Mouse (Mus musculus) ES-Bruce4 (cell line): ENCODE data around the gene Sass6. TPM values are rescaled to one million over a fixed set of nuclear protein-coding genes. Genes with fewer than 3 reads are reported as not detected.

Source experiments
- H3K27ac ChIP-seq: 2 replicates; pipeline ENCODE4 v1.5.1; 2012; ENCODE audit warnings: low read length, inconsistent platforms; ENCODE audit not compliant: insufficient read depth
- H3K27me3 ChIP-seq: 2 replicates; pipeline ENCODE4 v1.6.1; 2012; ENCODE audit warnings: mild to moderate bottlenecking, low read length, inconsistent platforms; ENCODE audit not compliant: control insufficient read depth, poor library complexity, insufficient read depth, severe bottlenecking
- H3K36me3 ChIP-seq: 2 replicates; pipeline ENCODE4 v1.6.1; 2012; ENCODE audit warnings: inconsistent platforms, mild to moderate bottlenecking, low read length, moderate library complexity; ENCODE audit not compliant: control insufficient read depth, poor library complexity, insufficient read depth, severe bottlenecking
- H3K4me1 ChIP-seq: one replicate; pipeline ENCODE4 v1.8.1; 2011; ENCODE audit warnings: low read length; ENCODE audit not compliant: control insufficient read depth, insufficient read depth
- H3K4me3 ChIP-seq: 2 replicates; pipeline ENCODE4 v1.5.1; 2011; ENCODE audit warnings: low read depth, mild to moderate bottlenecking, low read length
- H3K9ac ChIP-seq: 2 replicates; pipeline ENCODE4 v1.6.1; 2012; ENCODE audit warnings: low read depth, mild to moderate bottlenecking, inconsistent platforms; ENCODE audit not compliant: poor library complexity, severe bottlenecking
- H3K9me3 ChIP-seq: replicated peaks from 2 replicates; pipeline ENCODE4 v1.6.1; 2012; ENCODE audit warnings: mild to moderate bottlenecking, low read length, inconsistent platforms; ENCODE audit not compliant: control insufficient read depth, poor library complexity, insufficient read depth, severe bottlenecking
- CTCF ChIP-seq: IDR thresholded peaks from one replicate; pipeline ENCODE4 v1.8.1; 2011; ENCODE audit warnings: low read depth, low read length
- EP300 ChIP-seq: IDR thresholded peaks from 2 replicates; pipeline ENCODE4 v1.6.1; 2011; ENCODE audit warnings: low read depth, low read length; ENCODE audit not compliant: insufficient read depth
- POLR2A ChIP-seq: IDR thresholded peaks from one replicate; pipeline ENCODE4 v1.8.1; 2011; ENCODE audit warnings: low read length; ENCODE audit not compliant: insufficient read depth
- polyA plus RNA-seq: library from polyadenylated mRNA; stranded (reverse); fragments of >200 nt; gene quantifications from 2 replicates; pipeline ENCODE4 v1.2.4, GENCODE M21; 2011; ENCODE audit warnings: low read depth; ENCODE audit not compliant: missing spikeins, insufficient read depth, insufficient read length

The Sass6 gene
- polyA plus RNA-seq, 1 experiment = 23.4 TPM

DNA sequence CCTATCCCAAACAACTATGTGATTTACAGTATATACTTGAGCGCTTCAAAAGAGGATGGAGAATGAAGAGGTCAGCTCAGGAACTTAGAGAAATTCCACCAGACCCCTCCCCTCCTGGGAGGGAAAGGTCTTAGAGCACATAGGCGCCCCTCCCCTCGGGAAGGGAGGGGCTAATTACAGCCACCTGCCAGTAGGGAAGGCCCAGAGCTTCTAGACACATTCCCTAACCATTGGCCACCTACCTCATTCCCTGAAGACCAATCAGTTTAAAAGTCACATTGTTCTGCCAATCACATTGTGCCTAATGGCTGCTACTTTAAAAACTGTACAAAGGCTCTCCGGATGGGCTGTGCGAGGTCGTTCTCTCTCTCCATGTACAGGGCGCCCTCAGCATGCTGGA is 27.9 kb downstream of the Sass6 start:
- H3K9ac ChIP-seq = peak overlapping the region; percentile 69
- H3K36me3 ChIP-seq = peaks cover 6% of the 10 kb centered on the region; the same call in 1 of the 2 replicates
- TF ChIP-seq POLR2A (no peak), EP300 (no peak), CTCF (no peak)
- no peaks in the 10 kb centered on the region for H3K27me3 ChIP-seq
- H3K4me1 ChIP-seq = no peaks in the 10 kb centered on the region
- H3K27ac ChIP-seq = no peak overlapping the region
- H3K9me3 ChIP-seq = no peaks in the 10 kb centered on the region
- peak overlapping the region; percentile 56 for H3K4me3 ChIP-seq

DNA sequence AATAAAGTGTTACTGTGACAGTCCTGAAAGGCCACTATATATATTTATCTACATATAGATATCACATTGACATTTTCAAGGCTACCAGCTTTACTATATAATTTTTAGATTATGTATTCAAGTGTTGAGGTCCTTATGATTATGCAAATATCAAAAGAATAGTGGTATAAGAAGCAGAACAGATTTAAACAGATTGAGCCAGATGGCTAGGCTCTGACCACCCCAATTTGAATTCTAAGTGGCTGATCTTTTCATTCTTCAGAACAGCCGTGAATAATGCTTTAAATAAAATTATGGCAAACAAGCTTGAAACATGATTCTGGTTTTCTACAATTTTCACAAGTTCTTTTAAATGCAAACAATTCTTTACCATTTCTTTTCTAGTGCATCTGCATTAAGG is 36.7 kb downstream of the Sass6 start:
- peaks cover 25% of the 10 kb centered on the region for H3K36me3 ChIP-seq
- H3K9me3 ChIP-seq = no peaks in the 10 kb centered on the region
- no peaks in the 10 kb centered on the region for H3K27me3 ChIP-seq
- TF ChIP-seq EP300 (no peak), POLR2A (no peak), CTCF (no peak)
- no peak overlapping the region for H3K9ac ChIP-seq
- H3K27ac ChIP-seq = no peak overlapping the region
- no peaks in the 10 kb centered on the region for H3K4me1 ChIP-seq
- H3K4me3 ChIP-seq = no peak overlapping the region

DNA sequence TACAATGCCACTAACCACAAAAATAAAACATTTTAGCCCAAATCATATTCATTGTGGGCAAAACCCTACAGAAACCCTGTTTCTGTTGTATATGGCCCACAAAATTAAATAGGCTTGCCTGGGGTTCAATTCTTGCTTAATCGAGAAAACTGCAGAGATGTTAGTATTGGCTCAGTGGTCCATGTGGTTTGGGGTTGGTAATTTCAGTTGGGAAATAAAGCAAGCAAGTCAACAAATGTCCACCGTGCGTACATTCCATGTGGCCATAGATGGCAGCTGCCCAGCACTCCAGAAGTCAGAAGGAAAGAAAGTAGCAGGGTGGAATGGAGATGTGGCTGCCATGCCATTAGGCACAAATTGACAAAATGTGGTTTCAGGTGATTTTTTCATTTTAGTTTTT is 38.2 kb downstream of the Sass6 start:
- H3K36me3 ChIP-seq = peaks cover 32% of the 10 kb centered on the region
- H3K27ac ChIP-seq = no peak overlapping the region
- no peak overlapping the region for H3K4me3 ChIP-seq
- no peaks in the 10 kb centered on the region for H3K9me3 ChIP-seq
- H3K9ac ChIP-seq = no peak overlapping the region
- no peaks in the 10 kb centered on the region for H3K27me3 ChIP-seq
- TF ChIP-seq POLR2A (no peak), EP300 (no peak), CTCF (no peak)
- H3K4me1 ChIP-seq = no peaks in the 10 kb centered on the region

DNA sequence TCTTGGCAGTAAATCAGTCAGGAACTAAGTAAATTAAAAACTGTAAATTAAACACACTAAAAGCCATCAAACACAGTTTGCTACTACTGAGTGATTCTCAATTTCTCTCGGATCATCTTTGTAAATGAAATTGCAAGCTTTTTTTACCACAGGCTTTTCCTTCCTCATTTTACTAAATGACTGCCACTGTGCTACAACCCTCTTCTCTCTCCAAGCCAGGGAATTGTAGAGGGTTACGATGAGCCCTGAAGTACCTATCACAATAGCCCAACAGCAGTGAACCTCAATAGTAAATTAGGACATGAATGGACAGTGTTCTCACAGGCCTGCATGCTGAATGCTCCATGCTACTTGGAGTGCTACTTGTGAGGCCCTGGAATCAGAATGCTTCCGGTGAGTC is 39.3 kb downstream of the Sass6 start:
- TF ChIP-seq EP300 (no peak), CTCF (no peak), POLR2A (no peak)
- no peaks in the 10 kb centered on the region for H3K27me3 ChIP-seq
- H3K27ac ChIP-seq = no peak overlapping the region
- H3K4me3 ChIP-seq = no peak overlapping the region
- peaks cover 36% of the 10 kb centered on the region for H3K36me3 ChIP-seq
- no peaks in the 10 kb centered on the region for H3K9me3 ChIP-seq
- H3K9ac ChIP-seq = no peak overlapping the region
- H3K4me1 ChIP-seq = no peaks in the 10 kb centered on the region

DNA sequence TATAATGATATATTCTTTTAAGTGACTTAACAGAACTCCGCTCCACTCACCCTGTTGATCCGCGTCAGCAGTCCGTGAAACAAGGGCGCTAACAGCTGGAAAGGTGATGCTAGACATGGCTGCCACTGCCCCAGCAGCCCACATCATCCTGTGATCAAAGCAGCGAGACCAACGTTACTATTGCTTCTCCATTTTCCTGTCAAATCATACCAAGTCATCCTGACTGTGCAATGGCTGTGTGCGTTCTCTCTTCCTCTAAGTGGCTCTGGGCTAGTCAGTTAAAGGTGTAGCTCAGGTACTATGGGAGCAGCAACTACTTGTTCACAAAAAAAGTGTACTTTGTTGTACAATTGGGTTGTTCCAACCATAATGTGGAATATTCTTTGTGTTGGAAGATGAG is 40.1 kb downstream of the Sass6 start:
- H3K36me3 ChIP-seq = peaks cover 43% of the 10 kb centered on the region
- no peak overlapping the region for H3K4me3 ChIP-seq
- no peak for TF ChIP-seq CTCF
- TF ChIP-seq POLR2A = no peak
- TF ChIP-seq EP300 = no peak
- H3K27me3 ChIP-seq = no peaks in the 10 kb centered on the region
- H3K4me1 ChIP-seq = no peaks in the 10 kb centered on the region
- no peak overlapping the region for H3K27ac ChIP-seq
- H3K9ac ChIP-seq = no peak overlapping the region
- H3K9me3 ChIP-seq = no peaks in the 10 kb centered on the region

DNA sequence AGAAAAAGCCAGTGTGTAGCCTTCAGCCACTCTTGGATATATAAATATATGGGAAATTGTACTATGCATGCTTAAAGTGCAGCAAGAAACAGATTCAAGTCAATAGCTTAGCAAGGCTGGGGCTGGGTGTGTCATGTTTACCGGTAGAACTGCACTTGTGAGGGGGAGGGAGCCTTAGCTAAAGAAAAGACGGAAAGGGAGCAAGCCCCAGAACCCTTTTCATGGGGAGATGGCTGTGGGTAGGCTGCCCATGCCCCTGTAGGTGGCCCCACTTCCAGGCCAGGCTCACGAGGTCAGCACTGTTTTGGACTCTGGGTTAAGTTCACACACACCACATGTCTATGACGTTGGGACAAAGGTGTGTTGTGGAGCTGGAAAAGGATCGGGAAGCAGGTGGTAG is 41.0 kb downstream of the Sass6 start:
- H3K4me3 ChIP-seq = no peak overlapping the region
- TF ChIP-seq CTCF (no peak), EP300 (no peak), POLR2A (no peak)
- H3K27ac ChIP-seq = no peak overlapping the region
- H3K36me3 ChIP-seq = peaks cover 50% of the 10 kb centered on the region
- no peaks in the 10 kb centered on the region for H3K27me3 ChIP-seq
- H3K9ac ChIP-seq = no peak overlapping the region
- no peaks in the 10 kb centered on the region for H3K9me3 ChIP-seq
- H3K4me1 ChIP-seq = no peaks in the 10 kb centered on the region
